Mouse (Mus musculus) E14TG2a.4 (cell line): Measurements from ENCODE around the gene Reck.

Experiments used
- CTCF ChIP-seq: conservative IDR thresholded peaks from 2 replicates; pipeline ENCODE4 v1.5.1; 2014; ENCODE audit warnings: low read length
- NANOG ChIP-seq: IDR thresholded peaks from 2 replicates; pipeline ENCODE4 v1.6.1; 2014; ENCODE audit warnings: borderline replicate concordance, low read length, mixed read lengths
- POU5F1 ChIP-seq: IDR thresholded peaks from 2 replicates; pipeline ENCODE4 v1.6.1; 2014; ENCODE audit warnings: low read length, borderline replicate concordance

DNA sequence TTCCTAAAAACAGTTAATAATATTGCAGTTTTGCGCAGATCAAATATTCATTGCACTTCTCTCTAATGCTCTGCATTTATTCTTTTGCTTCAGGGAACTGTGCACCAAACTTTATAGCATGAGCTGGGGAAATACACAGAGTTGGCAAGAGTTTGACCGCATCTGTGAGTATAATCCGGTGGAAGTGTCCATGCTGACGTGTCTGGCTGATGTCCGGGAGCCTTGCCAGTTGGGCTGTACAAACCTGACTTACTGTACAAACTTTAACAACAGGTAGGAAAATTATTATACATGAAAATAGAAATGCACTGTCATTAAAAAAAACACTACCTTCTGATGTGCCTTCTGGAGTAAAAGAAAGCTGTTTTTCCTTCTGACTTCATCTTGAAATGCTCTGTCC is 42.9 kb downstream of the Reck start:
- TF ChIP-seq CTCF (no peak), NANOG (no peak), POU5F1 (no peak)
